Mouse (Mus musculus) left cerebral cortex, postnatal 25 days (tissue): ENCODE results near the gene Pdha1. TPM values are rescaled to one million over a fixed set of nuclear protein-coding genes. Genes with fewer than 3 reads are reported as not detected.
A peak's percentile ranks its signal among the peaks of the same experiment; 100 is the strongest.

Experiments
- DNase-seq, 2 experiments: peaks; one replicate each; pipeline ENCODE4 v3.0.0; 2022; ENCODE audit warnings: low spot score in 2 of 2, mixed read lengths in 1 of 2
- intact Hi-C: fragments of 180-260 bp; cut with DNase I; formaldehyde crosslinking; loops from one replicate; pipeline ENCODE4 v1.15.1; 2025
- total RNA-seq, 2 experiments: library from RNA; stranded (reverse); gene quantifications; 2 replicates each; pipeline ENCODE4 v1.2.3; 2021

Pdha1 gene
- 100 to 1,000 TPM; 226 to 243 TPM for total RNA-seq

DNA sequence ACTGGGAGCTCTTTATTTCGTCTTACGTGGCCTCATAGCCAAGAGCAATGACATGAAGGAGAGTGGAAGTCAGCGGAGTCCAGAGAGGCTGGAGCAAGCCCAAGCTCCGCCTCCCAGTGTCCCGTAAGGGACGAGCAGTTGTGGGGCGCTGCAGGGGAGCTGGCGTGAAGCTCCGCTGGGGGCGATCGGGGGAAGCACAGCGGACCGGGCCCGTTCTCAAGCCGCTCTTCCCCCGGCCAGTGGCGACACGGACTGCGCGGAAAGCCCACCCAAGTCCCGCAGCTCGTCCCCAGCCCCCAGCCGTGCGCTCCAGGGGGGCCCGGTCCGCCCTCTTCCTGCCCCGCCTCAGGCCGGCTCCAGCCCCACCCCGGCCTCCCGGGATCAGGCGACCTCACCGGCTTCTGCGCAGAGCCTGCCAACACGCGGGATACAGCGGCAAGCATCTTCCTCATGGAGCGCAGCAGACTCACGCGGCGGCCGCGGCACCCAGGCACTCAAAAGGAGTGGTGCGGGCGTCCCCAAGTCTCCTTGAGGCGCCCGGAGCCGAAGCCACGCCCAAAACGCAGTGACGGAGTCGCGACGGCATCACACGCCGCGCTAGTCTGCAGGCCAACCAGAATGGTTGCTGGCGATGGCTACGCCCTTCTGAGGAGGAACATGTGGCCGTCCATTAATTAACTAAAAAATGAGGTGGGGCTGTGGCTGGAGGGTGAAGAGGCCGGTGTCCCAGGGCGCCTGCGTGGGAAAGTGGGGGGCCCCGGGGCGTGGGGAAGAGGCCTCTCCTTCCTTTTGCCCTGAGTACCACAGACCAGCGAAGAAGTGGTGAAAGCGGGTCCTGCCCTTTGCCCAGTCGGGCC is at the start of gene Pdha1:
Gene Pdha1, minus strand, starts transcription at position 553 of the 857 bp plus-strand sequence.
- DNase-seq: peak; percentile 85 to 89
- intact Hi-C loops: no loop called here

DNA sequence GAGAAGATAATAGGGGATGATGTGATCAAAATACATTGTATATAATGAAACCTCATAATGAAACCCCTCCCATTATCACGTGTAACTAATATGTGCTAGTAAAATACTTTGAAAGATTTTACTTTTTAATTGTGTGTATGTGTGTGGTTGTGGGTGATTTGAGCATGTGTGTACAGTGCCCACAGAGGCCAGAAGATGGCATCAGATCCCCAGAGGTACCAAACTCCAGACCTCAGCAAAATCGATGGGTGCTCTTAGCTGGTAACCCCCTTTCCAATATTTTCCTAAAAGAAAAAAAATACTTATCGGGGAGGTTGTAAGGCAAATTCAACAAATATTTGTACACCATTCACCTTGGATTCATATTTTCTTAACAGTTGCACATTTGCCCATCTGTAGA is 40.8 kb upstream of the Pdha1 start:
- intact Hi-C loops: loop anchor here (5.0 kb wide), 1 partner anchor 373 kb away; no protein-coding TSS in a partner anchor
- DNase-seq: peak in 1 of 2 experiments; percentile 3

DNA sequence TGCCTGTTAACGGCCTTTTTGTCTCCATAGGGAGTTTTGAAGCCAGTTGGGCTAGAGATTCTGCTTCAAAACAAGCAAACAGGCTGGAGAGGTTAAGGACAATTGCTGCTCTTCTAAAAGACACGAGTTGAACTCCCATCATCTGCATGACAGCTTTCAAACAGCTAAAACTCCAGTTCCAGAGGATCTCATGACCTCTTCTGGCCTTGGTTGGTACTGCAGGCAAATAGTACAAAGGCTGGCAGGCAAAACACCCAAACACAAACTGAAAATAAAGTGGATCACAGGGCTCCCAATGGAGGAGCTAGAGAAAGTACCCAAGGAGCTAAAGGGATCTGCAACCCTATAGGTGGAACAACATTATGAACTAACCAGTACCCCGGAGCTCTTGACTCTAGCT is 31.9 kb upstream of the Pdha1 start:
- DNase-seq: peak; percentile 60 to 64
- intact Hi-C loops: no loop called here

DNA sequence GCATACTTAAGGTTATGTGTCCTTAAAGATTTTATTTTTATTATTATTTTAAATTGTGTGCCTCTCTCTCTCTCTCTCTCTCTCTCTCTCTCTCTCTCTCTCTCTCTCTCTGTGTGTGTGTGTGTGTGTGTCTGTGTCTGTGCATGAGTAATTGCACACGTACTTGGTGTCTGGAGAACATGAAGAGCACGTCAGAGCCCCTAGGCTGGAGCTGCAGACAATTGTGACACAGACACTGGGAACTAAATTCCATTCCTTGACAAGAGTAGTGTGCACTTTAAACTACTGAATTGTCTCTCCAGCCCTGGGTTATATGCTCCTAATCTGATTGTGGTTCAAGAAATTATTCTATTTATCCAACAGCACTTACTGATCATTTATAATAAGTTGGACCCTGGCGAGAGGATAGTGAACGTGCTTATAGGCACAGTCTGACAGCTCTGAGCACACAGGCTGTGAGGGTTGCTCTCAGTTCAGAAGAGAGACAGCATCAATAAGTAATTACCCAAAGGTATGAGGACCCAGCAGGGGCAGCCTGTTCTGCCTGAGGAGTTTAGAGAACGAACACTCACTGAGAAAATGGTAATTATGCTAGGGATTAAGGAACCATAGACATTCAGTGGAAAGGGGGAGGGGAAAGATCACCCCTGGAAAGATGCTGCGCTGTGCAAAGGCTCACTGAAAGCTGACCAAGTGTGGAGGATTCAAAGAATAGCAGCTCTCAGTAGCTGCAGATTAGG is 28.2 kb upstream of the Pdha1 start:
- intact Hi-C loops: no loop called here
- DNase-seq: no peak

DNA sequence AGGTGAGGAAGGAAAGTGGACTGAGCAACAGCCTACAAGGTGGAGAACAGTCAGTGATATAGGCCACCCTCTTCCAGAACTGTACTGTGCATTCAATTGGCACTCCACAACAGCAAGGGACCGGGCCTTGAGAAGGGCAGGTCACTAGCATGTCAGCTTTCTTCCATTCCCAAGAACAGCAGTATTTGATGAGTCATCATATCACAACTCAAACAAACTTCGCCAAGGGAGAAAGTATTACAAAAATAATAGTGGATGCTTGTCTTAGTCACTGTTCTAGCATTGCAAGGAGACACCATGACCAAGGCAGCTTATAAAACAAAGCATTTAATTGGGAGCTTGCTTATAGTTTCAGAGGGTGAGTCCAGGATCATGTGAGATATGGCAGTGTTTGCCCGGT is 26.0 kb upstream of the Pdha1 start:
- DNase-seq: no peak
- intact Hi-C loops: no loop called here

DNA sequence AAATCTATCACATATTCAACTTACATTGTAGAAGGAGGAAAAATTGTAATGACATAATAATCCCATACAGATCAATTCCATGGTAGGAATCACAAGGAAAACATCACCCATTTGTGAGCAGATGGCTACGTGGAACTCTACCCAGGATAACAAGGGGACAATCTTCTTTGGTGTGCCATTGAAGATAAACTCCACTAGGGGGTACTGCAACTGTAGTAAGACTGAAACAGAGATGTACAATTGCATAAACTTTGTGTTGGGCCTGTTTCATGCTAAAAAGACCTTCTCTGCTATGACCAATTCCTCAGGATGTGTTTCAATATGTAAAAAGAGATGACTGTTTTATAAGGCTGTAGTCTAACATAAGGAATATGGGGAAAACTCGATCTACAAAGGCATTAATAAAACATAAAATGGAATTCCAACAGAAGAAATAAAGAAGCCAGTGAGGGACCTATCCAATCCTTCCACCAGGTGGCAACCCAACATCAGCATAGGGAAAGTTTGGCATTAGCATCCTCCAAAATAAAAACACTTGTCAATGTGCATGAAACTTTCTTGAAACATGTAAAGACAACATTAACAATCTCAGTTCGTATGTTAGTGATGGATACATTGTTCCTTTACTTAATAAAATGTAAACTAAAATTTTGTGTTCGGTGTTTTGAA is 15.1 kb upstream of the Pdha1 start:
- intact Hi-C loops: loop anchor here (5.0 kb wide), 1 partner anchor 879 kb away; no protein-coding TSS in a partner anchor
- DNase-seq: no peak

DNA sequence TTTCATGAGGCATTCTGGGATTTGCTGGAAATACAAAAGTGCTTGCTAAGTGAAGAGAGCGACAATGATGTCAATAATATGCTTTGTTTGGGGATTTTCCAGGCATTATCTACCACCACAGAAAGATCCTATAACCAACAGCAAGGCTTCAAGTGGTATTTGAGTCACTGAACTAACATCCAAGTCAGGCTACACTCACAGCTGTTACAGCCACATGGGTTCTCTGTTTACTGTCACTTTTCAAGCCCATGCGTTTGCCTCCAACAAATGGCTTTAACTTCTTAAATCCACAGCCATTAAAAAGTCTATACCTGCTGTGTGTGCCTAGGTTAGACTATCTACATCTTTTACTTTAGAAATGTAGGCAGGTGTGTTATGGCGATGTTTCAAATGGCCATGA is 10.6 kb upstream of the Pdha1 start:
- intact Hi-C loops: no loop called here
- no peak for DNase-seq

DNA sequence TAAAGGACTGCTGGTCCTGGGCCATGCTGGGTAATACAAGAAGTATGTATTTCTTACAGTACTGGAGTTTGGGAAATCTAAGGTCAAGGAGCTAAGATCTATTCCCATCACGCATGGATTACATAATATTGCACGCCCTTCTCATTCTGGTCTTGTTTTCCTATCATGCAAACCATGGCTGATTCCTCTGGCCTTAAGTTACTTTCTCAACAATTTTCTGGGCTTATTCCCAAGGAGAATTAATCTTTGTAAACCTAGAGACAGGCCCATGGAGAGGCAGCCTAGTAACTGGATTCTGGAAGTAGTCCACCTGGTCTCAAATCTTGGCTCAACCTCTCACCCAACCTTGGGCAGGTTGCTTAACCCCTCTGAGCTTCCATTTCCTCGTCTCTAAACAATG is 9.2 kb upstream of the Pdha1 start:
- intact Hi-C loops: no loop called here
- no peak for DNase-seq

DNA sequence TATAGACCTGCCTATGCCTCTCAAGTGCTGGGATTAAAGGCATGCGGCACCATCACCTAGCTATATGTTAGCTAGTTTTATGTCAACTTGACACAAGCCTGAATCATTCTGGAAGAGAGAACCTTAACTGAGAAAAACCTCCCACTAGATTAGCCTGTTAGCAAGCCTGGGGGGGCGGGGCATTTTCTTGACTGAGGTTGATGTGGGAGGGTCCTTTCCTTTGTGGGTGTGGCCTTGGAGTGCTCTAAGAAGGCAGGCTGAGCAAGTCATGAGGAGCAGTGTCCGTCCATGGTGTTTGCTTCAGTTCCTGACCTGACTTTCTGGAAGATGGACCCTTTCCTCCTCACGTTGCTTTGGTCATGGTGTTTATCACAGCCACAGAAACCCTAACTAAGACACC is 8.6 kb upstream of the Pdha1 start:
- intact Hi-C loops: no loop called here
- no peak for DNase-seq

DNA sequence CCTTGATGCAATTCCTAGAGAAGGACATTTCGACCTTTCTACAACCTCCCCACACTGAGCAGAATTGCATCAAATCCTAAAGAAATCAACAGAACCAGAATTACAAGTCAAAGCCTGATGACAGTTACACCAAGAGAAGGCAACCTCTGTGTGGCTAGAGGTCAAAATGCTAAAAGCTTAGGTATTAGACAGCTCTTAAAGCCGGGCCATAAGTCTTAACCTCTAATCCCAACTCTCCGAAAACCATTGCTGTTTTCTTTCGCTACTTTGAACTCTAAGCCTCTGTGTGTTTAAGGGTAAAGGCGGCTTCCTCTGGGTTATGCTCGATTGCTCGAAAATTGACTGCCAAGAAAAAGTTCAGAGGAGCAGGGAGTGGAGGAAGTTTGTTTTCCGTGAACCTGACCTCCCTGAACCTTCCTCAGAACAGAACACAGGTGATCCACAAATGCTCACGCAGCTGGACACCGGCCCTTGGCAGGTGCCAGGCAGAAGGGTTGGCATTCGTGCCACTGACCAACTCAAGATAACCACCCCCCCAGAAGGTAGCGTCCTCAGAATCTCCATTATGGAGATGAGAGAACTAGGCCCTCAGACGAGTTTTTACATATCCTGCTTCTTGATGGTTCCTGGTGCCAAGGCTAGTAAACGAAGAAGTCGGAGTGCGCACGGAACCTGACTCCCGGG is 894 bp downstream of the Pdha1 start:
- intact Hi-C loops: no loop called here

DNA sequence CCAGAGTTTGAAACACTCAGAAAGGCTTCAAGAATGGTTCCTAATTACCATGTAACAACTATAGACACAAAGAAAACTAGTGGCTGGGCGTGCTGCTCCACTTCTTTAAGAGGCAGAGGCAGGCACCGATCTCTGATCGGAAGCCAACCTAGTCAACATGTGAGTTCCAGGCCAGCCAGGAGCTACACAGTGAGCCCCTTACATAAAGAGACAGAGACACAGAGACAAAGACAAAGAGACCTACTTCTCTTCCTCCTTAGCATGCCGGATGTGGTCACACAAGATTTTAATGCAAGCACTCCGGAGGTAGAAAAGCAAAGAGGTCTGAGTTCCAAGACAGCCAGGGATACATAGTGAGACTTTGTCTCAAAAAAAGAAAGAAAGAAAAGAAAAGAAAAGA is 2.1 kb downstream of the Pdha1 start:
- intact Hi-C loops: no loop called here
- no peak for DNase-seq

More for the DNA sequence above, 894 bp downstream of the Pdha1 start:
- DNase-seq: no peak

DNA sequence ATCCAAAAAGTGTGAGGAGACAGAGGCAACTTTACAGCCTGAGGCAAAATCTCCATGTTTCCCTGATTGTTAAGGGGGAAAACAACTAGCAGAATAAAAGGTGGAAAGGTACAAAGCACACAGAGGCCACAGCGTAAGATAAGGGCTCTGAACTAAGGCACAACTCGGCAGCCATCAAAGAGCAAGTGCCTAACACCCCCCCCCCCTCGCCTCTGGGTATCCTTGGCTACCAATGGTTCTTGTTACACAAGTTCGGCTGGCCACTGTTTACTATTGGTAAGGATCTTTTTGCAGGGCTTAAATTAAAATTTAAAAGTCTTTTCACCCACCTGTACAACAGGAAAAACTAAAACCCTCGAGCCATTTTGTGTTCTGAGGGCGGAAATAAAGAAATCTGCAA is 2.5 kb downstream of the Pdha1 start:
- intact Hi-C loops: no loop called here
- no peak for DNase-seq

DNA sequence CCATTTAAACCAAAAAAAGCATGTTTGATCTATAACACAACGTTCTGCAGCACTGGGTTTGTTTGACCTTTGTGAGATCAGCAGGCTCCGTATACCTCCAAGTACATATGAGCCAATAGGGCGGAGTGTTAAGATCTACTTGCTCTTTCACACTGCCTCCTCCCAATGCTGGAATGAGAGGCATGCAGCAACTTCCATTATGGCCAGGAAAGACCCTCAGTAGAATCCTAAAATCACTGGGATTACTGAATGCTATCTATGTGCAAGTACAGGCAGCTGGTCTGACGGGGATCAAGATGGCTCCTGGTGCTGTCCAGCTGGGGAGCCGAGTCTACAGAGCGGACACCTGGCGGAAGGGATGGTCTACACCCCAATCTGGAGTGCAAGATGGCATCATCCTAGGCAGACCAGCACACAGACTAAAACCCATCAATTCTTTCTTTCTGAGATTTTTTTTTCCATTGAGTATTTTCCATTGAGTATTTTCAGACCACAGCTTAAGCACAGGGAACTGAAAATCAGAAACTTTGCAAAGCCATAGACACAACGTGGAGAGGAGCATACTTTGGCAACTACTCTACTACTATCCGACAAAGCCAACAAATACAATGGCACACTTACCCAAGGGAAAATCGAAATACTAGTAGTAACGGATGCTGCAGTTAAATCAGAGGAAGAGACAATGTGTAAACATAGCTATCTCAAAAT is 3.9 kb downstream of the Pdha1 start:
- DNase-seq: no peak
- intact Hi-C loops: no loop called here

DNA sequence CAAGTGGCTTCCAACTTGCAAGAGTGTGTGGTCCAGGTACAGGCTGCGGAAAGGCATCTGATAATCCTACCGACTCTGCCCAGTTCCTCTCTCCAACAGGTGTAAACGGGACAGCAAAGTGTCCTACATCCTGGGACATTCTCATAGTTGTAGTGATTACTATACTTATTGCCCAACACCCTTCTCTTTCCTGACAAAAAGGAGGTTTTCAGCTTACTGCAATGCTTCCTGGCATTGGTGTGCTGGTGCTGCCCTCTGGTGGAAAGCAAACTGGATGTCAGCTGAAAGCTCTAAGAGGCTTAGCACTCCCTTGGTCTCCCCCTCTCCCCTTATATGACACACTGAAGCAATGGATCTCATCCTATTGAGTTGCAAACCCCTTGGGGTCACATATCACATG is 21.6 kb downstream of the Pdha1 start:
- intact Hi-C loops: loop anchor here (1.0 to 10.0 kb wide), 4 partner anchors 129 to 582 kb away; partner anchors contain the start of gene Map3k15
- peak; percentile 47 to 62 for DNase-seq

DNA sequence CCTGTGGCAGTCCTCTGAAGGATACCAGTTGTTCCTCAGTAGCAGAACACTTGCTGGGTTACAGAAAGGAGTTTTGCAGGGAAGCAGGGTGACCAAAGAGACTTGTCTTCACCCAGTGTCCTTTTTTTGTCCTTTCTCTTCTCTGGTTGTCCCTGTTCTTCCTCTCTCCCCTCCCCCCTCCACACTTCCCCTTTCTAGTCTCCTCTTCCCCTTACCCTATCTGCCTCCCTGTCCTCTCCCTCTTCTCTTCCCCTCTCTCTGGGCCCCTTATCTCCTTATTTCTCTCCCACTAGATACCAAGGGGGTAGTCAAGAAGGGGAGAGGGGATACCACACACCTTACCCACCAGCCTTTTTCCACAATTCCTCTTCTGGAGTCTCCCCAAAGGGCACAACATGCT is 22.1 kb downstream of the Pdha1 start:
- DNase-seq: no peak
- intact Hi-C loops: loop anchor here (1.0 to 10.0 kb wide), 4 partner anchors 129 to 581 kb away; partner anchors contain the start of gene Map3k15

DNA sequence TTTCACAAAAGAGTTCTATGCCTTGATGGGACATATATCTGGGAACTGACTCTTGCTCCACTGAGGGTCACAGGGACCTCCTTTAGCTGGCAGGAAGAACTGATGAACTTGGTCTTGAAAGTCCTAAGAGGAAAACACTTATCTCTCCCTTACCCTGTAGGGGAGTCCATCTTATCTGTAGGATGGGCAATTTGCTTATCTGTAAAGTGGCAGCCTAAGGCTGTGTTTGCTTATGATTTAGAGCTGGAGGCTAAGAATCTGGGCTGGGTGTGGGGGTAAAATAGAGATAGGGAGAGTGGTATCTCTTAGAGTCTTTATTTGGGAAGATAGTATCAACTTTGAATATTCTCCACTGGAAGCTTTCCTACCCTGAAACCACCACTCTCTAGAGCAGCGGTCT is 24.4 kb downstream of the Pdha1 start:
- no peak for DNase-seq
- intact Hi-C loops: loop anchor here (10.0 kb wide), 1 partner anchor 579 kb away; no protein-coding TSS in a partner anchor

DNA sequence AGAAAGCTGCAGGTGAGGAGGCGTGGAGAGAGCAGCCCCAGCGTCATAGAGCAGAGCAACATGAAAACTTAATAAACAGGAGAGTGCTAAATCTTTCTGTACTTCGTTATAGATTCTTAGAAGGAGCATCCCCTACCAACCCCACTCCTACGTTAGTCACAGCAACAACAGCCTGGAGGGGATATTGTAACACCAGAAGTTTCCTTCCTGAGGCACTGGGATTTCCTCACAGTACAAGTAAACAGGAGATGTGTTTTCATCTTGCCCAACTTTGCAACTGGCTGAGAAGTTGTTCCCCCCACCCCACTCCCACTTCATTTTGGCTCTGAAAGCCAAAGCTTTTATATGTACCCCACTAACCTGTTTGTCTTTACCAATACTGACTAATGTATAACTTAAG is 30.4 kb downstream of the Pdha1 start:
- intact Hi-C loops: no loop called here
- DNase-seq: no peak

DNA sequence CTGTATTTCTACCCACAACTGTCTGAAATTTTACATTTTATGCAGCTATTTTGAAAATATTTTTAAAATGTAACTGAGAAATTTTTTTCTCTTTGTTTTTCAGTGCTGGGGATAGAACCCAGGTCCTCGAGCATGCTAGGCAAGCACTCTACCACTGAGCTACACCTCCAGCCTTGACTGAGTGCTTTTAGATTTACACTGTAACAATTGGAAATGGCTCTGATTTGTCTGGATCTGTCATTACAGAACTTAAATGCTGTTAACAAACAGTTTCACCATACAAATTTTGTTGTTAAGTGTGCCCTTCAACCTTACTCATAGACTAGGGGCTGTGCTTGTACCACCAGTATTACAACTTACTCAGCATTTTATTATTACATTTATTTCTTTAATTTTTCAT is 46.2 kb downstream of the Pdha1 start:
- DNase-seq: no peak
- intact Hi-C loops: no loop called here
